Mouse (Mus musculus) limb, embryonic 13.5 days (tissue): ENCODE data around the gene Timm22. TPM values are rescaled to one million over a fixed set of nuclear protein-coding genes. Genes with fewer than 3 reads are reported as not detected.

ENCODE experiments used
- ATAC-seq: fragments of 200-750 bp; cut with Nextera tagmentation; 2 replicates; pipeline ENCODE4 v1.8.0; 2017; ENCODE audit warnings: low read depth, moderate number of reproducible peaks, moderate TSS enrichment; ENCODE audit not compliant: low FRiP score
- H3K27ac ChIP-seq: fragments of 300-500 bp; sonication (generic); 2 replicates; pipeline ENCODE4 v1.5.1; 2015; ENCODE audit warnings: inconsistent platforms, mild to moderate bottlenecking, moderate library complexity
- H3K27me3 ChIP-seq: fragments of 300-500 bp; sonication (generic); 2 replicates; pipeline ENCODE4 v1.6.1; 2015; ENCODE audit warnings: mild to moderate bottlenecking, inconsistent platforms
- H3K36me3 ChIP-seq: fragments of 300-500 bp; sonication (generic); 2 replicates; pipeline ENCODE4 v1.6.1; 2015; ENCODE audit warnings: inconsistent platforms, mild to moderate bottlenecking, moderate library complexity
- H3K4me1 ChIP-seq: fragments of 300-500 bp; sonication (generic); 2 replicates; pipeline ENCODE4 v1.6.1; 2015; ENCODE audit warnings: inconsistent platforms
- H3K4me2 ChIP-seq: fragments of 300-500 bp; sonication (generic); replicated peaks from 2 replicates; pipeline ENCODE4 v1.6.1; 2015; ENCODE audit warnings: inconsistent platforms, mild to moderate bottlenecking, moderate library complexity
- H3K4me3 ChIP-seq: fragments of 300-500 bp; sonication (generic); 2 replicates; pipeline ENCODE4 v1.5.1; 2015; ENCODE audit warnings: moderate library complexity, mild to moderate bottlenecking, inconsistent platforms
- H3K9ac ChIP-seq: fragments of 300-500 bp; sonication (generic); 2 replicates; pipeline ENCODE4 v1.6.1; 2015; ENCODE audit warnings: mild to moderate bottlenecking, inconsistent platforms
- H3K9me3 ChIP-seq: fragments of 300-500 bp; sonication (generic); 2 replicates; pipeline ENCODE4 v1.6.1; 2016; ENCODE audit warnings: inconsistent platforms
- WGBS: fragments of 180-500 bp; shearing (Covaris S2); methylation state at CpG from one replicate; pipeline ENCODE4 v1.1.7; 2015; 5-methylcytosine and 5-hydroxymethylcytosine counted together
- polyA plus RNA-seq: library from polyadenylated mRNA; unstranded; fragments of >200 nt; fragmentation: Nextera tagmentation; extraction: Ambion mirVana; gene quantifications from 2 replicates; pipeline ENCODE4 v1.2.1, GENCODE M21; 2015

Timm22 gene
- polyA plus RNA-seq, result 125 and 126 TPM in 2 replicates

DNA sequence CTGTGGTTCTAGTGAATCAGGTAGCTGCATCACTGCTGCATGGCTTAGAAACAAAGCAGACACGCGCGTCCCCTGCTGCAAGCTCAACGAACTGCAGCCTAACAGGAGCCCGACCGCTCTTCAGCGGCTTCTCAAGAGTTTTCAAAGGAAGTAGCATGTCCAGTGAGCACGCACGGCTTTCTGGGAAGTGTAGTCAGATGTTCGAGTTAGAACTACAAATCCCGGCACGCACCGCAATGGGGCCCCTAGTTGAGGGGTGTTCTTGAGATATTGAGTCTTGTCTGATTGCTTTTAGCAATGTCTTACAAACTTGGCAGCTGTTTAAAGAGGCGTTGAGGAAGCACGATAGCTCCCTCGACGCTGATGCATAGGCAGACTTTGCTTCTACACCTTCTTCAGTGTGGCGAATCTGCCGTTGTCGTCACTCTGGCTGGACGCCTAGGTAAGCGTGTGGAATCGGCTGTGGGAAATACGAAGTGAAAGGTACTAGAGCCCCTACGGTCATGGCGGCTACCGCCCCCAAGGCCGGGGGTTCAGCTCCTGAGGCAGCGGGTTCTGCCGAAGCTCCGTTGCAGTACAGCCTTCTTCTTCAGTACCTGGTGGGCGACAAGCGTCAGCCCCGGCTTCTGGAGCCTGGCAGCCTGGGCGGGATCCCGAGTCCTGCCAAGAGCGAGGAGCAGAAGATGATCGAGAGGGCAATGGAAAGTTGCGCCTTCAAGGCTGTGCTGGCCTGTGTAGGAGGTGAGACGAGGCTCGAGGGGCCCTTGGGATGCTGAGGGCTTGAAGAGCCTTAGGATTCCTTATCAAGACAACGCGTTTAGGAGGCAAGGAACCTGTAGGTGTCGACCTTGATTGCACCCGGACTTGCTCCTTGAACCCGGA lies at the start of gene Timm22:
Gene Timm22, plus strand, starts transcription at position 251 of the 882 bp plus-strand sequence.
- no peaks in the 10 kb centered on the region for H3K9me3 ChIP-seq
- under 1% methylated on average over 46 of the region's 46 CpGs for WGBS
- peak within 1 kb of the TSS; percentile 87 for H3K4me2 ChIP-seq
- peak; percentile 96 for ATAC-seq
- H3K4me3 ChIP-seq, result peak within 1 kb of the TSS; percentile 97
- H3K4me1 ChIP-seq, result peaks cover 15% of the 10 kb centered on the region
- peak within 1 kb of the TSS; percentile 90 for H3K9ac ChIP-seq
- H3K36me3 ChIP-seq, result peaks cover 21% of the 10 kb centered on the region
- H3K27ac ChIP-seq, result peak within 1 kb of the TSS; percentile 78; the same call in 1 of the 2 replicates
- H3K27me3 ChIP-seq, result no peaks in the 10 kb centered on the region

DNA sequence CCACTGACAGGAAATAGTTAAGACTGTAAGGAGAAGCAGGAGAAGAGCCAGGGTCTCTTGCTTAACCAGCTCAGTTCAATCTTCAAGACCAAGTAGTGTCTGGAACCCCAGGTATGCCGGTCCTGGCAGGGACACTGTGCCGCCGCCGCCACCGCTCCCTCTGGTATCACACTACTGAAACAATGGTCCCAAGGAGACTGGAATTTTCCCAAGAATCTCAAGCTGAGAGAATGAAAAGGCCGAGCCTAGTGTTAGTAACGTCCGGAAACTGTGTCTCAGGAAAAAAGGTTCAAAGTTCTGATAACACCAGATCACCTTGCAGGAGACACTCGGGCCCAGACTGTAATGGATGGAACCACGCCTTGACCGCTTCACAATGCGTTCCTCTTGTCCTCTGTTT lies 49.3 kb upstream of the Timm22 start:
- H3K27me3 ChIP-seq, result peaks cover 3% of the 10 kb centered on the region; the same call in 1 of the 2 replicates
- no peaks in the 10 kb centered on the region for H3K36me3 ChIP-seq
- no peak for ATAC-seq
- 89% methylated on average over 12 of the region's 12 CpGs for WGBS
- no peak overlapping the region for H3K27ac ChIP-seq
- H3K9ac ChIP-seq, result no peak overlapping the region
- H3K4me2 ChIP-seq, result no peak overlapping the region
- H3K4me3 ChIP-seq, result no peak overlapping the region
- peaks cover 93% of the 10 kb centered on the region for H3K4me1 ChIP-seq
- no peaks in the 10 kb centered on the region for H3K9me3 ChIP-seq

DNA sequence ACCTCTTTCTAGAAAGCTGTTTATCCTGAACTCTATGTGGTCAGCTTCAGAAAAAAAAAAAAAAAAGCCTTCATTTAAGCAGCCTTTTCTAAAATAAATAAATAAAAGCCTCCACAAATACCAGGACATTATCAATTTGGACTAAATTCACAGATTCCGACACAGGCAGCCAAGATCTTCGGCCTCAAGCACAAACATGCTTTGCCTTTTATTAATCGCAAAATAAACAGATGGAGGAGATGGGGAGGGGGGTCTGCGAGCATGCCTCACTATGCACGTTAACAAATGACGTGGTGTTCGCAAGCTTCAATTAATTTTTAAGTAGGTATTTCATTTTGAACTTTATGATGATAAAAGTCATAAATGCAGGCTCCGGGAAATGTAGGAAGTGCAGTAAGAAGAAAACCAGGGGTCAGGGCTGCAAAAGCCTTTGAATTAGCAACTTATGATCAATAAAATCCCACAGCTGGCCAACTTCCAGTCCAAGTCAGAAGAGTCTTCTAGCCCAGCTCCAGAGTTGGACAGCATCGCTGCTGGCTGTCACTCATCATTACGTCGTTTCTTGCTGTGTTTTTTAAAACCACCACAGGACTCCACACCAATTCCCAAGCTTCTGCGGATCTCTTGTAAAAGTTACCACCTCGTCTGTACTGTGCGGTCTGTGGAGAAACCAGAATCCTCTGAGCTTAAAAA lies 48.0 kb upstream of the Timm22 start:
- Histone ChIP-seq H3K27me3 (peaks cover 3% of the 10 kb centered on the region; the same call in 1 of the 2 replicates), H3K27ac (no peak overlapping the region), H3K9me3 (no peaks in the 10 kb centered on the region), H3K4me2 (peak overlapping the region; percentile 30), H3K36me3 (no peaks in the 10 kb centered on the region), H3K4me1 (peaks cover 90% of the 10 kb centered on the region), H3K4me3 (no peak overlapping the region), H3K9ac (no peak overlapping the region)
- 16% methylated on average over 14 of the region's 14 CpGs for WGBS
- ATAC-seq, result peak; percentile 29; the same call in 1 of the 2 replicates

DNA sequence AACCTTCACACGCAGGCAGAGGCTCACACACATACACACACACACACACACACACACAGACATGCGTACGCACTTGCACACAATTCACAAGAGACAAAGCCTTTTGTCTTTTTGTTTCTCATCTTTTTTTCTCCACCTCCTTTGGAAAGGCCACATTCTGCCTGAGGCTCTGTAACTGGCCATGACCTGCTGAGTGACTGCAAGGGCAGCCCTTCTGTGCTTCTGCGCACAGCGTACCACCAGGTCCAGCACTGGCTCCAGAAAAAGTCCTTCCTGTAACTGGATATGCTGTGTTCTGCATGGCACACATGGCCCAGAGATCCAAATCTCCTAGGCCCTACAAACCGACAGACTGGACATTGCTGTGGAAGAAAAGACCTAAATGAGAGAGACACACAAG lies 46.5 kb upstream of the Timm22 start:
- WGBS, result 57% methylated on average over 6 of the region's 6 CpGs
- Histone ChIP-seq H3K9ac (no peak overlapping the region), H3K27ac (no peak overlapping the region; the same call in 1 of the 2 replicates), H3K4me3 (no peak overlapping the region), H3K27me3 (peaks cover 3% of the 10 kb centered on the region; the same call in 1 of the 2 replicates), H3K9me3 (no peaks in the 10 kb centered on the region), H3K36me3 (no peaks in the 10 kb centered on the region), H3K4me2 (no peak overlapping the region), H3K4me1 (peaks cover 86% of the 10 kb centered on the region)
- no peak for ATAC-seq

DNA sequence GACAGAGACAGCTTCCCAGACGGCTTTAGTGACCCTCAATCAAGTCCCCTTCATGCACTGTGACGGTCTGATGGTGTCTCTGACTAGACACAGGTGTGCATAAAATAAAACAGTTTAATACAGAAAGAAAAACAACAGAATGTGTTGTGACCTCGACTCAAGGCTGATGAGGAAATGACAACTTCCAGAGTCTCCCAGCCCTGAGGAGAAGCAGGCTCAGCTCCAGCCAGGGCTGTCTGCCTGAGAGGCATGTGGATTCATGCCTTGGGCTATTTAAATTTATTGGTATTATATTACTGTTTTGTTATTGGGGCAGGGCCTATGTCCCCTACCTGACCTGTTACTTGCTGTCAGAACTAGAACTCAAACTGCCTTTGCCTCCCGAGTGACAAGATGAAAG lies 45.3 kb upstream of the Timm22 start:
- no peak for ATAC-seq
- WGBS, result 27% methylated on average over 4 of the region's 4 CpGs

DNA sequence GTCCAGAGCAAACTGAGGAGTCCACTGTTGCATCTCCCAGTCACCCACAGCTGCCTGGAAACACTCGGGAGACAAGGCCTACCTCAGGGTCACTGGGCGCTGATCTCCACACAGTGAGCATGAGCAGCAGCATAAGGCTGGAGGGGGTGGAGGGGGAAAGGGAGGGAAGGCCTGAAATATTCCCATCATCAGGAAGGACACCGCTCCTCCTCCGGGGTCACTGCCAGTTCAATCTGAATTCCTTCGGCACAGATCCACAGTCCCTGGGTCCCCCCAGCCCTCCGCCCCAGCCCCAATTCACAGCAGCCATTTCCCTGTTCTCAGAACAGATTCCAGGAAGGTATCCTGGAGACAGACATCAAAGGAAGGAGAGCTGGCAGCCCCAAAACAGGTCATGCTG lies 43.6 kb upstream of the Timm22 start:
- peaks cover 59% of the 10 kb centered on the region for H3K4me1 ChIP-seq

More for the DNA sequence above, 45.3 kb upstream of the Timm22 start:
- H3K4me2 ChIP-seq, result no peak overlapping the region
- no peak overlapping the region for H3K27ac ChIP-seq
- H3K36me3 ChIP-seq, result 0 out of 2 replicates have a peak, but pooled peaks cover 2% of the 10 kb centered on the region
- H3K9ac ChIP-seq, result no peak overlapping the region
- no peaks in the 10 kb centered on the region for H3K9me3 ChIP-seq
- peaks cover 76% of the 10 kb centered on the region for H3K4me1 ChIP-seq
- no peak overlapping the region for H3K4me3 ChIP-seq
- peaks cover 3% of the 10 kb centered on the region; the same call in 1 of the 2 replicates for H3K27me3 ChIP-seq

GRCm38 (mm10) chr11:76363636-76364035 lies 43.1 kb upstream of the Timm22 start:
- H3K9me3 ChIP-seq, result no peaks in the 10 kb centered on the region
- H3K4me1 ChIP-seq, result peaks cover 55% of the 10 kb centered on the region
- no peaks in the 10 kb centered on the region for H3K27me3 ChIP-seq
- no peak overlapping the region for H3K4me3 ChIP-seq
- H3K9ac ChIP-seq, result no peak overlapping the region
- 0 out of 2 replicates have a peak, but pooled peaks cover 6% of the 10 kb centered on the region for H3K36me3 ChIP-seq
- peak overlapping the region; percentile 32 for H3K4me2 ChIP-seq
- 11% methylated on average over 9 of the region's 9 CpGs for WGBS
- H3K27ac ChIP-seq, result peak overlapping the region; percentile 61; the same call in 1 of the 2 replicates
- no peak for ATAC-seq

More for the DNA sequence above, 43.6 kb upstream of the Timm22 start:
- H3K4me2 ChIP-seq, result peak overlapping the region; percentile 32; the same call in 1 of the 2 replicates
- 16% methylated on average over 6 of the region's 6 CpGs for WGBS
- H3K4me3 ChIP-seq, result no peak overlapping the region
- H3K9ac ChIP-seq, result no peak overlapping the region
- ATAC-seq, result 0 out of 2 replicates have a peak, but pooled peaks have one; percentile 17
- no peaks in the 10 kb centered on the region for H3K9me3 ChIP-seq
- H3K27me3 ChIP-seq, result no peaks in the 10 kb centered on the region
- H3K36me3 ChIP-seq, result 0 out of 2 replicates have a peak, but pooled peaks cover 6% of the 10 kb centered on the region
- H3K27ac ChIP-seq, result 0 out of 2 replicates have a peak overlapping the region, but pooled peaks have one; percentile 44

- peaks cover 55% of the 10 kb centered on the region for H3K4me1 ChIP-seq
- 69% methylated on average over 5 of the region's 5 CpGs for WGBS
These were observed 42.7 kb upstream of the Timm22 start for GRCm38 (mm10) chr11:76364038-76364437.

GRCm38 (mm10) chr11:76366720-76367119 lies 40.0 kb upstream of the Timm22 start:
- Histone ChIP-seq H3K4me1 (peaks cover 54% of the 10 kb centered on the region), H3K27me3 (no peaks in the 10 kb centered on the region), H3K4me2 (no peak overlapping the region), H3K27ac (no peak overlapping the region; the same call in 1 of the 2 replicates), H3K9ac (no peak overlapping the region), H3K4me3 (no peak overlapping the region), H3K9me3 (no peaks in the 10 kb centered on the region), H3K36me3 (0 out of 2 replicates have a peak, but pooled peaks cover 6% of the 10 kb centered on the region)
- ATAC-seq, result no peak
- 92% methylated on average over 15 of the region's 15 CpGs for whole genome bisulfite sequencing

More at GRCm38 (mm10) chr11:76364038-76364437, 42.7 kb upstream of the Timm22 start:
- no peaks in the 10 kb centered on the region for H3K9me3 ChIP-seq
- no peaks in the 10 kb centered on the region for H3K27me3 ChIP-seq
- H3K27ac ChIP-seq, result peak overlapping the region; percentile 61; the same call in 1 of the 2 replicates
- no peak overlapping the region; the same call in 1 of the 2 replicates for H3K4me2 ChIP-seq
- H3K4me3 ChIP-seq, result no peak overlapping the region
- ATAC-seq, result no peak
- H3K36me3 ChIP-seq, result 0 out of 2 replicates have a peak, but pooled peaks cover 6% of the 10 kb centered on the region
- H3K9ac ChIP-seq, result no peak overlapping the region

DNA sequence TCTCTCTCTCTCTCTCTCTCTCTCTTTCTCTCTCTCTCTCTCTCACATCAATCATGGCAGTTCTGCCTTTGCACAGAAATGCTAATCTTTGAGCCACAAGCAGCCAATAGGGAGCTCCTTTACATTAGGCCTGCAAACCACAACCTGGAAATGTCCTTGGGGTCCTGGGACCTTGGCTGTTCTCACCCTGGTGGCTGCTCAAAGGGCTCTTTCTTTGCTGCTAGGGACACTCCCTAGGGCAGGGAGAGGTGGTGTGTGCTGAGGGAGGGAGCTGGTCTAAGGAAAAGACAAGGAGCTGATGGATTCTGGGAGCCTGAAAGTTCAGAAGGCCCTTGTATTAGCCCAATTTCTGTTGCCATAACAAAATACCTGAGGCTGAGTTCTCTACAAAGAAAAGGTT lies 36.3 kb upstream of the Timm22 start:
- no peak overlapping the region for H3K9ac ChIP-seq
- no peak overlapping the region for H3K4me3 ChIP-seq
- no peak overlapping the region for H3K27ac ChIP-seq
- no peak overlapping the region for H3K4me2 ChIP-seq
- H3K9me3 ChIP-seq, result no peaks in the 10 kb centered on the region
- ATAC-seq, result no peak
- no peaks in the 10 kb centered on the region for H3K27me3 ChIP-seq
- peaks cover 68% of the 10 kb centered on the region for H3K4me1 ChIP-seq
- H3K36me3 ChIP-seq, result 0 out of 2 replicates have a peak, but pooled peaks cover 6% of the 10 kb centered on the region

DNA sequence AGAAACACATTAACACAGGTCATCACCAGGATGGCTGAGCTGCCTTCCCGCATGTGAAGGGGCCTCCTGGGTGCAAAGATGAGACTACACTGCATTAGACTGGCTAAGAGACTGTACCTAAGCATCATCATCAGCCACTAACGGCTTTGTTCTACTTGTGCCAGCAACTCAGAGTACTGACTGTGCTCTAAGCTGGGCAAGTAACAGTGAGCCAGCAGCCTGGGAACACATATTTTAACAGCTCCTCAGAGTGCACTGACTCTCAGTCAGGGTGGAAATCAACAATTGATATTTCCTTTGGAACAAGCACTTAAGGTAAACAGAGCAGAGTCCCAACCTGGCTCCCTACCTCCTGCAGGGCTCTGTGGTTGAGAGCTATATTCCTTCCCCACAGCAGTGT lies 34.6 kb upstream of the Timm22 start:
- 48% methylated on average over 2 of the region's 2 CpGs for WGBS
- no peaks in the 10 kb centered on the region for H3K36me3 ChIP-seq
- no peak overlapping the region; the same call in 1 of the 2 replicates for H3K9ac ChIP-seq
- ATAC-seq, result no peak
- no peaks in the 10 kb centered on the region for H3K27me3 ChIP-seq
- H3K27ac ChIP-seq, result peak overlapping the region; percentile 39; the same call in 1 of the 2 replicates
- peaks cover 81% of the 10 kb centered on the region for H3K4me1 ChIP-seq
- H3K4me3 ChIP-seq, result no peak overlapping the region
- no peak overlapping the region for H3K4me2 ChIP-seq
- H3K9me3 ChIP-seq, result no peaks in the 10 kb centered on the region
